Mouse (Mus musculus) lung, adult 18-20 months (tissue): ENCODE measurements around the gene Acox1.
A peak's percentile ranks its signal among the peaks of the same experiment; 100 is the strongest.

Source experiments
- DNase-seq, 2 experiments: peaks; one replicate each; pipeline ENCODE4 v3.0.0; 2022; ENCODE audit warnings: mixed read lengths in 2 of 2

Gene Acox1

GRCm38 (mm10) chr11:116167232-116167631, 31.6 kb downstream of the Acox1 start:
- DNase-seq: no peak

GRCm38 (mm10) chr11:116163002-116163401, 35.8 kb downstream of the Acox1 start:
- DNase-seq: no peak

- no peak for DNase-seq
These were observed 36.7 kb downstream of the Acox1 start for GRCm38 (mm10) chr11:116162146-116162545.

- peak; percentile 27 to 54 for DNase-seq
These were observed 37.5 kb downstream of the Acox1 start for GRCm38 (mm10) chr11:116161312-116161711.

GRCm38 (mm10) chr11:116150960-116151359, 47.9 kb downstream of the Acox1 start:
- no peak for DNase-seq

- DNase-seq: no peak
These were observed 49.5 kb downstream of the Acox1 start for GRCm38 (mm10) chr11:116149341-116149740.

- no peak for DNase-seq
These were observed 50.1 kb downstream of the Acox1 start for GRCm38 (mm10) chr11:116148761-116149221.

GRCm38 (mm10) chr11:116146294-116146985, 52.4 kb downstream of the Acox1 start:
- peak; percentile 67 for DNase-seq

GRCm38 (mm10) chr11:116145481-116146293, 53.2 kb downstream of the Acox1 start:
- peak in 1 of 2 experiments; percentile 47 for DNase-seq

- no peak for DNase-seq
These were observed 55.4 kb downstream of the Acox1 start for GRCm38 (mm10) chr11:116143468-116143867.

- no peak for DNase-seq
These were observed 56.4 kb downstream of the Acox1 start for GRCm38 (mm10) chr11:116142211-116142991.

GRCm38 (mm10) chr11:116138468-116139138, 60.2 kb downstream of the Acox1 start, which contains the start of gene Mrpl38:
Mrpl38 (minus strand) TSS chr11:116138868.
- DNase-seq: peak; percentile 92 to 94

- DNase-seq: no peak
These were observed 60.8 kb downstream of the Acox1 start for GRCm38 (mm10) chr11:116138096-116138467.

- DNase-seq: no peak
These were observed 64.7 kb downstream of the Acox1 start for GRCm38 (mm10) chr11:116134171-116134570.

GRCm38 (mm10) chr11:116133497-116133896, 65.3 kb downstream of the Acox1 start:
- no peak for DNase-seq

GRCm38 (mm10) chr11:116132366-116133333, 66.2 kb downstream of the Acox1 start:
- DNase-seq: no peak

GRCm38 (mm10) chr11:116131349-116132170, 67.3 kb downstream of the Acox1 start:
- no peak for DNase-seq

GRCm38 (mm10) chr11:116130488-116131205, 68.2 kb downstream of the Acox1 start, which contains the start of gene Trim65:
Trim65 (minus strand) TSS chr11:116131128.
- peak; percentile 93 to 96 for DNase-seq

GRCm38 (mm10) chr11:116129993-116130487, 68.8 kb downstream of the Acox1 start:
- DNase-seq: no peak
